In genomic region chr10:26939549-26939948, GRCm38 (mm10) we compare ENCODE assay signal across 19 mouse cellular contexts.
"Had no signal": no experiment of that assay in that cellular context is flagged by ENCODE, and none has a peak within 500 bp of the region (broad histone marks: within the 10 kb centered on the region; RNA-seq: fewer than 3 reads in every experiment).

No protein-coding gene starts in this region.

- H3K9me3 ChIP-seq: lung, embryonic 15.5 days; megakaryocyte, embryonic 14.5 days; midbrain, embryonic 13.5 days; midbrain, embryonic 15.5 days; neural tube, embryonic 13.5 days; neural tube, embryonic 15.5 days; stomach, embryonic 15.5 days had no signal

- H3K36me3 ChIP-seq: lung, embryonic 15.5 days; midbrain, embryonic 13.5 days; midbrain, embryonic 15.5 days; neural tube, embryonic 13.5 days; neural tube, embryonic 15.5 days; stomach, embryonic 15.5 days had no signal

- ATAC-seq: lung, postnatal 0 days; midbrain, embryonic 13.5 days; midbrain, embryonic 15.5 days had no signal

- H3K27me3 ChIP-seq: lung, embryonic 15.5 days; megakaryocyte, embryonic 14.5 days; midbrain, embryonic 13.5 days; midbrain, embryonic 15.5 days; neural tube, embryonic 13.5 days; neural tube, embryonic 15.5 days; stomach, embryonic 15.5 days had no signal

- H3K4me1 ChIP-seq: lung, embryonic 15.5 days; megakaryocyte, embryonic 14.5 days; midbrain, embryonic 13.5 days; midbrain, embryonic 15.5 days; neural tube, embryonic 13.5 days; neural tube, embryonic 15.5 days; stomach, embryonic 15.5 days had no signal

- H3K9ac ChIP-seq: lung, embryonic 15.5 days; midbrain, embryonic 13.5 days; midbrain, embryonic 15.5 days; neural tube, embryonic 13.5 days; neural tube, embryonic 15.5 days; stomach, embryonic 15.5 days had no signal

- H3K27ac ChIP-seq: lung, embryonic 15.5 days; macrophage; midbrain, embryonic 13.5 days; midbrain, embryonic 15.5 days; neural tube, embryonic 13.5 days; neural tube, embryonic 15.5 days; stomach, embryonic 15.5 days had no signal

- H3K4me3 ChIP-seq: lung, embryonic 15.5 days; megakaryocyte, embryonic 14.5 days; midbrain, embryonic 13.5 days; midbrain, embryonic 15.5 days; neural tube, embryonic 13.5 days; neural tube, embryonic 15.5 days; stomach, embryonic 15.5 days had no signal

- DNase-seq: lung, adult 2 months; lung, postnatal 14 days; lung, postnatal 36 days; retina, postnatal 1 day; right cerebral cortex, adult 18-20 months; right cerebral cortex, postnatal 25 days; thymus, adult 18-20 months; thymus, postnatal 14 days; thymus, postnatal 36 days had no signal

- H3K4me2 ChIP-seq: lung, embryonic 15.5 days; midbrain, embryonic 11.5 days; midbrain, embryonic 13.5 days; midbrain, embryonic 15.5 days; neural tube, embryonic 13.5 days; neural tube, embryonic 15.5 days; stomach, embryonic 15.5 days had no signal
